Mouse (Mus musculus): ENCODE measurements at regions not wholly inside any gene's neighbourhood (a gene's known extent, or its start where the extent isn't known, plus 50 kb on each side); places are given as distances from the start of the nearest gene placed in this dataset.

- ATAC-seq (replicated peaks; ENCODE audit: low FRiP score) = peak; percentile 76
- H3K27me3 ChIP-seq = peaks cover 3% of the 10 kb centered on the region; the same call in 1 of the 2 replicates
- no peak overlapping the region for H3K4me2 ChIP-seq
- H3K27ac ChIP-seq = 0 out of 2 replicates have a peak overlapping the region, but pooled peaks have one; percentile 7
- no peak overlapping the region for H3K9ac ChIP-seq
- 34% methylated on average over 7 of the region's 7 CpGs for WGBS
- H3K4me1 ChIP-seq = peaks cover 10% of the 10 kb centered on the region
- H3K9me3 ChIP-seq (replicated peaks) = no peaks in the 10 kb centered on the region
- no peak overlapping the region for H3K4me3 ChIP-seq (replicated peaks)
- H3K36me3 ChIP-seq = no peaks in the 10 kb centered on the region
Observed at GRCm38 (mm10) chr2:128491217-128491877, 99.7 kb upstream of the Spdye4c start.

- Histone ChIP-seq H3K4me1 (peaks cover 23% of the 10 kb centered on the region), H3K27ac (no peak overlapping the region), H3K4me2 (no peak overlapping the region), H3K4me3 (replicated peaks) (no peak overlapping the region), H3K9me3 (replicated peaks) (no peaks in the 10 kb centered on the region), H3K27me3 (peaks cover under 1% of the 10 kb centered on the region; the same call in 1 of the 2 replicates), H3K9ac (no peak overlapping the region), H3K36me3 (no peaks in the 10 kb centered on the region)
- no peak for ATAC-seq (replicated peaks; ENCODE audit: low FRiP score)
- 86% methylated on average over 5 of the region's 5 CpGs for WGBS
Observed at GRCm38 (mm10) chr2:128493871-128494270, 97.1 kb upstream of the Spdye4c start.

GRCm38 (mm10) chr2:128497891-128498290 lies 93.1 kb upstream of the Spdye4c start:
- Histone ChIP-seq H3K4me1 (peaks cover 15% of the 10 kb centered on the region), H3K9me3 (replicated peaks) (no peaks in the 10 kb centered on the region), H3K4me3 (replicated peaks) (no peak overlapping the region), H3K4me2 (no peak overlapping the region), H3K27me3 (no peaks in the 10 kb centered on the region), H3K27ac (no peak overlapping the region), H3K36me3 (no peaks in the 10 kb centered on the region), H3K9ac (no peak overlapping the region)
- ATAC-seq (replicated peaks; ENCODE audit: low FRiP score) = no peak
- WGBS = 44% methylated on average over 3 of the region's 3 CpGs

- no peak for ATAC-seq (replicated peaks; ENCODE audit: low FRiP score)
- Histone ChIP-seq H3K4me2 (no peak overlapping the region), H3K9ac (no peak overlapping the region), H3K4me1 (peaks cover 20% of the 10 kb centered on the region), H3K27ac (no peak overlapping the region), H3K36me3 (no peaks in the 10 kb centered on the region), H3K4me3 (replicated peaks) (no peak overlapping the region), H3K27me3 (no peaks in the 10 kb centered on the region), H3K9me3 (replicated peaks) (no peaks in the 10 kb centered on the region)
- WGBS = 52% methylated on average over 5 of the region's 5 CpGs
Observed at GRCm38 (mm10) chr2:128498611-128499010, 92.4 kb upstream of the Spdye4c start.

GRCm38 (mm10) chr2:128499575-128500184 lies 91.3 kb upstream of the Spdye4c start:
- Histone ChIP-seq H3K27me3 (no peaks in the 10 kb centered on the region), H3K9ac (no peak overlapping the region), H3K27ac (no peak overlapping the region), H3K4me1 (peaks cover 20% of the 10 kb centered on the region), H3K4me3 (replicated peaks) (no peak overlapping the region), H3K4me2 (no peak overlapping the region), H3K36me3 (no peaks in the 10 kb centered on the region), H3K9me3 (replicated peaks) (no peaks in the 10 kb centered on the region)
- no peak for ATAC-seq (replicated peaks; ENCODE audit: low FRiP score)
- 87% methylated on average over 14 of the region's 14 CpGs for WGBS

GRCm38 (mm10) chr2:128502676-128503075 lies 88.3 kb upstream of the Spdye4c start:
- WGBS = 74% methylated on average over 4 of the region's 4 CpGs
- ATAC-seq (replicated peaks; ENCODE audit: low FRiP score) = no peak

GRCm38 (mm10) chr2:128503136-128503935 lies 87.7 kb upstream of the Spdye4c start:
- Histone ChIP-seq H3K4me3 (replicated peaks) (no peak overlapping the region), H3K4me2 (no peak overlapping the region), H3K27ac (peak overlapping the region; percentile 32; the same call in 1 of the 2 replicates), H3K4me1 (peaks cover 19% of the 10 kb centered on the region), H3K27me3 (no peaks in the 10 kb centered on the region), H3K36me3 (no peaks in the 10 kb centered on the region), H3K9ac (no peak overlapping the region), H3K9me3 (replicated peaks) (no peaks in the 10 kb centered on the region)
- 66% methylated on average over 2 of the region's 2 CpGs for WGBS
- no peak for ATAC-seq (replicated peaks; ENCODE audit: low FRiP score)

More at GRCm38 (mm10) chr2:128502676-128503075, 88.3 kb upstream of the Spdye4c start:
- H3K4me2 ChIP-seq = no peak overlapping the region
- peaks cover 21% of the 10 kb centered on the region for H3K4me1 ChIP-seq
- no peak overlapping the region for H3K27ac ChIP-seq
- H3K4me3 ChIP-seq (replicated peaks) = no peak overlapping the region
- no peaks in the 10 kb centered on the region for H3K27me3 ChIP-seq
- no peak overlapping the region for H3K9ac ChIP-seq
- no peaks in the 10 kb centered on the region for H3K36me3 ChIP-seq
- no peaks in the 10 kb centered on the region for H3K9me3 ChIP-seq (replicated peaks)

GRCm38 (mm10) chr2:128507591-128508243 lies 83.3 kb upstream of the Spdye4c start:
- 32% methylated on average over 11 of the region's 11 CpGs for WGBS
- H3K27ac ChIP-seq = peak overlapping the region; percentile 76
- ATAC-seq (replicated peaks; ENCODE audit: low FRiP score) = 0 out of 2 replicates have a peak, but pooled peaks have one; percentile 46

GRCm38 (mm10) chr2:128508244-128508605 lies 82.8 kb upstream of the Spdye4c start:
- Histone ChIP-seq H3K9ac (no peak overlapping the region), H3K9me3 (replicated peaks) (no peaks in the 10 kb centered on the region), H3K36me3 (no peaks in the 10 kb centered on the region), H3K4me3 (replicated peaks) (no peak overlapping the region), H3K27me3 (no peaks in the 10 kb centered on the region), H3K4me2 (no peak overlapping the region), H3K27ac (peak overlapping the region; percentile 76), H3K4me1 (peaks cover 14% of the 10 kb centered on the region)
- no peak for ATAC-seq (replicated peaks; ENCODE audit: low FRiP score)
- 81% methylated on average over 2 of the region's 2 CpGs for WGBS

More at GRCm38 (mm10) chr2:128507591-128508243, 83.3 kb upstream of the Spdye4c start:
- H3K4me2 ChIP-seq = peak overlapping the region; percentile 8; the same call in 1 of the 2 replicates
- H3K4me3 ChIP-seq (replicated peaks) = no peak overlapping the region
- H3K36me3 ChIP-seq = no peaks in the 10 kb centered on the region
- H3K9me3 ChIP-seq (replicated peaks) = no peaks in the 10 kb centered on the region
- H3K27me3 ChIP-seq = no peaks in the 10 kb centered on the region
- no peak overlapping the region for H3K9ac ChIP-seq
- peaks cover 14% of the 10 kb centered on the region for H3K4me1 ChIP-seq

GRCm38 (mm10) chr2:128511291-128511690 lies 79.7 kb upstream of the Spdye4c start:
- 75% methylated on average over 6 of the region's 6 CpGs for WGBS
- no peak for ATAC-seq (replicated peaks; ENCODE audit: low FRiP score)
- no peak overlapping the region for H3K4me2 ChIP-seq
- no peak overlapping the region for H3K27ac ChIP-seq
- no peaks in the 10 kb centered on the region for H3K27me3 ChIP-seq
- H3K36me3 ChIP-seq = no peaks in the 10 kb centered on the region
- no peak overlapping the region for H3K4me3 ChIP-seq (replicated peaks)
- no peak overlapping the region for H3K9ac ChIP-seq
- peaks cover 26% of the 10 kb centered on the region for H3K4me1 ChIP-seq
- no peaks in the 10 kb centered on the region for H3K9me3 ChIP-seq (replicated peaks)

- Histone ChIP-seq H3K36me3 (no peaks in the 10 kb centered on the region), H3K27me3 (no peaks in the 10 kb centered on the region), H3K4me3 (replicated peaks) (no peak overlapping the region), H3K9me3 (replicated peaks) (no peaks in the 10 kb centered on the region), H3K4me2 (no peak overlapping the region), H3K9ac (no peak overlapping the region), H3K27ac (no peak overlapping the region), H3K4me1 (peaks cover 23% of the 10 kb centered on the region)
- WGBS = 29% methylated on average over 6 of the region's 6 CpGs
- no peak for ATAC-seq (replicated peaks; ENCODE audit: low FRiP score)
Observed at GRCm38 (mm10) chr2:128512852-128513251, 78.2 kb upstream of the Spdye4c start.

All from kidney, embryonic 15.5 days (tissue).